19 mouse cellular contexts compared by ENCODE assay signal in genomic region chr2:98379211-98379610, GRCm38 (mm10).
"Had no signal": no experiment of that assay in that cellular context is flagged by ENCODE, and none has a peak within 500 bp of the region (broad histone marks: within the 10 kb centered on the region; RNA-seq: fewer than 3 reads in every experiment).

No protein-coding gene starts in this region.

- H3K27me3 ChIP-seq: limb, embryonic 12.5 days; limb, embryonic 15.5 days; midbrain, embryonic 12.5 days; midbrain, embryonic 15.5 days; neural tube, embryonic 12.5 days; neural tube, embryonic 15.5 days had no signal

- H3K9me3 ChIP-seq: limb, embryonic 12.5 days; limb, embryonic 15.5 days; midbrain, embryonic 12.5 days; midbrain, embryonic 15.5 days; neural tube, embryonic 12.5 days; neural tube, embryonic 15.5 days had no signal

- ATAC-seq: liver, postnatal 0 days; lung, postnatal 0 days; midbrain, embryonic 15.5 days had no signal

- H3K4me1 ChIP-seq: limb, embryonic 12.5 days; limb, embryonic 15.5 days; midbrain, embryonic 12.5 days; midbrain, embryonic 15.5 days; neural tube, embryonic 12.5 days; neural tube, embryonic 15.5 days had no signal

- DNase-seq: kidney, adult 11 months; kidney, adult 9 months; kidney, postnatal 14 days; liver, postnatal 0 days; lung, embryonic 14.5 days; right cerebral cortex, adult 18-20 months; right cerebral cortex, postnatal 25 days; thymus, adult 18-20 months; thymus, postnatal 36 days had no signal

- H3K36me3 ChIP-seq: limb, embryonic 12.5 days; limb, embryonic 15.5 days; midbrain, embryonic 12.5 days; midbrain, embryonic 15.5 days; neural tube, embryonic 12.5 days; neural tube, embryonic 15.5 days had no signal

- H3K27ac ChIP-seq: limb, embryonic 12.5 days; limb, embryonic 15.5 days; liver, embryonic 14.5 days; macrophage; midbrain, embryonic 12.5 days; midbrain, embryonic 15.5 days; neural tube, embryonic 12.5 days; neural tube, embryonic 15.5 days had no signal

- H3K9ac ChIP-seq: limb, embryonic 12.5 days; limb, embryonic 15.5 days; liver, embryonic 14.5 days; liver, postnatal 0 days; lung, embryonic 14.5 days; midbrain, embryonic 12.5 days; midbrain, embryonic 15.5 days; neural tube, embryonic 12.5 days; neural tube, embryonic 15.5 days had no signal

- H3K4me2 ChIP-seq: limb, embryonic 12.5 days; limb, embryonic 15.5 days; liver, embryonic 11.5 days; lung, embryonic 14.5 days; midbrain, embryonic 12.5 days; midbrain, embryonic 15.5 days; neural tube, embryonic 12.5 days; neural tube, embryonic 15.5 days had no signal

- H3K4me3 ChIP-seq: limb, embryonic 12.5 days; limb, embryonic 15.5 days; midbrain, embryonic 12.5 days; midbrain, embryonic 15.5 days; neural tube, embryonic 12.5 days; neural tube, embryonic 15.5 days had no signal
